Mouse (Mus musculus) intestine, embryonic 16.5 days (tissue): ENCODE measurements around the gene Plcxd2. TPM values are rescaled to one million over a fixed set of nuclear protein-coding genes. Genes with fewer than 3 reads are reported as not detected.

Experiments
- ATAC-seq: fragments of 200-750 bp; cut with Nextera tagmentation; 2 replicates; pipeline ENCODE4 v1.8.0; 2017; ENCODE audit warnings: moderate TSS enrichment, moderate library complexity
- H3K27ac ChIP-seq: fragments of 300-500 bp; sonication (generic); 2 replicates; pipeline ENCODE4 v1.5.1; 2014; ENCODE audit warnings: mild to moderate bottlenecking, low read length
- H3K27me3 ChIP-seq: fragments of 300-500 bp; sonication (generic); replicated peaks from 2 replicates; pipeline ENCODE4 v1.6.1; 2014; ENCODE audit warnings: low read length, control low read depth, mixed read lengths; ENCODE audit not compliant: control insufficient read depth, insufficient read depth
- H3K36me3 ChIP-seq: fragments of 300-500 bp; sonication (generic); 2 replicates; pipeline ENCODE4 v1.6.1; 2014; ENCODE audit warnings: low read length, control low read depth; ENCODE audit not compliant: control insufficient read depth, insufficient read depth
- H3K4me1 ChIP-seq: fragments of 300-500 bp; sonication (generic); 2 replicates; pipeline ENCODE4 v1.6.1; 2014; ENCODE audit warnings: low read length, control low read depth, mixed read lengths; ENCODE audit not compliant: control insufficient read depth, insufficient read depth
- H3K4me2 ChIP-seq: fragments of 300-500 bp; sonication (generic); 2 replicates; pipeline ENCODE4 v1.6.1; 2014; ENCODE audit warnings: low read depth, low read length, control low read depth
- H3K4me3 ChIP-seq: fragments of 300-500 bp; sonication (generic); 2 replicates; pipeline ENCODE4 v1.5.1; 2014; ENCODE audit warnings: mild to moderate bottlenecking, low read length
- H3K9ac ChIP-seq: fragments of 300-500 bp; sonication (generic); 2 replicates; pipeline ENCODE4 v1.6.1; 2014; ENCODE audit warnings: low read depth, low read length
- H3K9me3 ChIP-seq: fragments of 300-500 bp; sonication (generic); 2 replicates; pipeline ENCODE4 v1.6.1; 2016; ENCODE audit warnings: low read length, control low read depth; ENCODE audit not compliant: control insufficient read depth
- WGBS: fragments of 180-500 bp; shearing (Covaris S2); extraction: QIAGEN DNeasy Blood & Tissue Kit; methylation state at CpG from one replicate; pipeline ENCODE4 v1.1.7; 2014; 5-methylcytosine and 5-hydroxymethylcytosine counted together
- polyA plus RNA-seq: library from polyadenylated mRNA; unstranded; fragments of >200 nt; fragmentation: Nextera tagmentation; extraction: Ambion mirVana; gene quantifications from 2 replicates; pipeline ENCODE4 v1.2.1, GENCODE M21; 2015

Gene Plcxd2
- polyA plus RNA-seq, 1 experiment from 2014 or later = 2.1 TPM

- no peak overlapping the region for H3K27ac ChIP-seq
- ATAC-seq = peak; percentile 64; the same call in 1 of the 2 replicates
- WGBS = 76% methylated on average over 3 of the region's 3 CpGs
These were observed 74.0 kb downstream of the Plcxd2 start for GRCm38 (mm10) chr16:45935956-45936483.

GRCm38 (mm10) chr16:45934721-45935407 is 75.2 kb downstream of the Plcxd2 start:
- H3K36me3 ChIP-seq = no peaks in the 10 kb centered on the region
- 0 out of 2 replicates have a peak, but pooled peaks cover 6% of the 10 kb centered on the region for H3K4me1 ChIP-seq
- H3K4me2 ChIP-seq = no peak overlapping the region
- H3K27me3 ChIP-seq = no peaks in the 10 kb centered on the region
- H3K27ac ChIP-seq = no peak overlapping the region
- 40% methylated on average over 2 of the region's 2 CpGs for WGBS
- H3K4me3 ChIP-seq = no peak overlapping the region
- H3K9ac ChIP-seq = no peak overlapping the region
- 0 out of 2 replicates have a peak, but pooled peaks cover 2% of the 10 kb centered on the region for H3K9me3 ChIP-seq
- no peak for ATAC-seq

More at GRCm38 (mm10) chr16:45935956-45936483, 74.0 kb downstream of the Plcxd2 start:
- Histone ChIP-seq H3K27me3 (no peaks in the 10 kb centered on the region), H3K9ac (no peak overlapping the region), H3K4me2 (no peak overlapping the region), H3K4me1 (0 out of 2 replicates have a peak, but pooled peaks cover 4% of the 10 kb centered on the region), H3K36me3 (no peaks in the 10 kb centered on the region), H3K9me3 (0 out of 2 replicates have a peak, but pooled peaks cover 2% of the 10 kb centered on the region), H3K4me3 (no peak overlapping the region)

DNA sequence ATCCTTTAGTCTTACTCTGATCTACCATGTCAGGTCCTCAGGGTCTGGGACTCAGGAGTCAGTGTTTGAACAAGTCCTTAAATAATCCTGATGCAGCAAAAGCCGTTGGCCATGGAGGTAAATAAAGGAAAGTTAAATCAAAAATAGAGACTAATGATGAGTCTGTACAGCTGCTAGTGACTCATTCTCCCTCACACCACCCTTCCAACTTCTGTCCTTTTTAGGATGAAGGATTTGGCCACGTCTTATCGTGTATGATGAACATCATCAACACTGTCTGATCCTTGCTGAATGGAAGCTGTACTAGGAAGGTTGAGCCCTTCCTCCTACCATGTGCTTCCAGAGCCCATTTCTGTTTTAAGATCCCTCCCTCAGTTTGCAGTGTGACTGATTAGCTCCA is 79.7 kb downstream of the Plcxd2 start:
- Histone ChIP-seq H3K4me1 (peaks cover 16% of the 10 kb centered on the region), H3K9me3 (no peaks in the 10 kb centered on the region), H3K9ac (no peak overlapping the region), H3K27ac (no peak overlapping the region), H3K4me3 (no peak overlapping the region), H3K27me3 (no peaks in the 10 kb centered on the region), H3K36me3 (no peaks in the 10 kb centered on the region), H3K4me2 (no peak overlapping the region)
- ATAC-seq = no peak
- WGBS = 68% methylated on average over 3 of the region's 3 CpGs

DNA sequence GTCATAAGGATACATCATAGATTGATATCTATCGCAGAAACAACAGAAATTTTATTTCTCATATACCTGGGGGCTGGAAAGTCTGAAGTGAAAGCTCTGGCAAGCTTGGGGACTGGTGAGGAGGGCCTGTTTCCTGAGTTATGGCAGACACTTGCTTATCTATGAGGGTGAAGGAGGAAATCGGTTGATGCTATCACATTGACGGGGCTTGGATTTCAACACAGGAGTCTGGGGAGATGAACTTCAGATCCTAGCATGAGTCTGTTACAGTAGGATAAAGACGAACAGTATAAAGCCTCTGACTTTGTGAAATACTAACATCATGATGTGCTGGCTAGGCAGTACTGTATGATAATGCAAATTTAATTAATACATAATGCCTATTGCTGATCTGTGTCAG is 81.9 kb downstream of the Plcxd2 start:
- Histone ChIP-seq H3K27me3 (no peaks in the 10 kb centered on the region), H3K4me2 (no peak overlapping the region), H3K36me3 (no peaks in the 10 kb centered on the region), H3K27ac (no peak overlapping the region), H3K4me3 (no peak overlapping the region), H3K9ac (no peak overlapping the region), H3K9me3 (no peaks in the 10 kb centered on the region), H3K4me1 (peaks cover 29% of the 10 kb centered on the region)
- no peak for ATAC-seq
- 45% methylated on average over 4 of the region's 4 CpGs for WGBS

DNA sequence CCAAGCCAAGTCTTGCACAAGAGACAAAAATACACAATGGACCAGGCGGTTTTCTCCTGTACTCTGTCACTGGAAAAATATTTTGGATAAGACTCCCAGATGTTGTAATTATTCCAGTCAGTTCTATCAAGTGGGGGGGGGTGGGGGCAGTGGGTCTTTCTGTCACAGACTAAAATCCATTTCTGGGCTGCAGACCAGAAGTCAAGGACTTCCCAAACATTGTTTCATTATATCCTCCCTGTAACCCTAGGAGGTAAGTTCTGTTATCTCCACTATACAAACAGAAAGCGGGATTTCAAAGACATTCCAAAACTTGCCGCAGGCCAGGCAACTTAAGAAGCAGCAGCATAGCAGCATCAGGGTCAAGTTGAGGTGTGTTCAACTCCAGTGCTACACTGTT is 82.4 kb downstream of the Plcxd2 start:
- no peak overlapping the region for H3K4me3 ChIP-seq
- no peaks in the 10 kb centered on the region for H3K27me3 ChIP-seq
- ATAC-seq = peak; percentile 45
- no peak overlapping the region for H3K4me2 ChIP-seq
- no peaks in the 10 kb centered on the region for H3K36me3 ChIP-seq
- H3K27ac ChIP-seq = no peak overlapping the region
- H3K4me1 ChIP-seq = peaks cover 29% of the 10 kb centered on the region
- 17% methylated on average over 3 of the region's 3 CpGs for WGBS
- no peak overlapping the region for H3K9ac ChIP-seq
- H3K9me3 ChIP-seq = no peaks in the 10 kb centered on the region

DNA sequence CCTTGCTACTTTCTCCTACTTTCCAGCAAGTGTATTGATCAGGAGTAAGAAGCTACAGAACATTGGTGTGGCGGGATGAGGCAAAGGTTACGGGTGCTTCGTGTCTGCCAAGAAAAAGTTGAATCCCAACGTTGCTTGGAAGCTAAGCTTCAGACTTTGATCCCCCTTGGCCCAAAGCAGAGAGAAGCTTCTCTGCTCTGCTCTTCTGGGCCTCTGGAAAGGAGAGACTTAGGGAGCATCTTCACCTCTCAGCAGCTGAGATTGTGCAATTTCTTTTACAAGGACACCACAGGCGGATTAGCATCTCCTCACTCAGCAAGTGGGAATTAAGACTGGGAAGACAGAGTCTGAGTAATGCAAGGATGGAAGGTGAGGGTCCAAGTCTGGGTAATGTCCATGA is 83.1 kb downstream of the Plcxd2 start:
- H3K9ac ChIP-seq = no peak overlapping the region
- no peak overlapping the region for H3K27ac ChIP-seq
- no peaks in the 10 kb centered on the region for H3K9me3 ChIP-seq
- no peaks in the 10 kb centered on the region for H3K36me3 ChIP-seq
- H3K4me3 ChIP-seq = no peak overlapping the region
- ATAC-seq = no peak
- H3K27me3 ChIP-seq = no peaks in the 10 kb centered on the region
- WGBS = 78% methylated on average over 5 of the region's 5 CpGs
- H3K4me2 ChIP-seq = no peak overlapping the region
- peaks cover 30% of the 10 kb centered on the region for H3K4me1 ChIP-seq

DNA sequence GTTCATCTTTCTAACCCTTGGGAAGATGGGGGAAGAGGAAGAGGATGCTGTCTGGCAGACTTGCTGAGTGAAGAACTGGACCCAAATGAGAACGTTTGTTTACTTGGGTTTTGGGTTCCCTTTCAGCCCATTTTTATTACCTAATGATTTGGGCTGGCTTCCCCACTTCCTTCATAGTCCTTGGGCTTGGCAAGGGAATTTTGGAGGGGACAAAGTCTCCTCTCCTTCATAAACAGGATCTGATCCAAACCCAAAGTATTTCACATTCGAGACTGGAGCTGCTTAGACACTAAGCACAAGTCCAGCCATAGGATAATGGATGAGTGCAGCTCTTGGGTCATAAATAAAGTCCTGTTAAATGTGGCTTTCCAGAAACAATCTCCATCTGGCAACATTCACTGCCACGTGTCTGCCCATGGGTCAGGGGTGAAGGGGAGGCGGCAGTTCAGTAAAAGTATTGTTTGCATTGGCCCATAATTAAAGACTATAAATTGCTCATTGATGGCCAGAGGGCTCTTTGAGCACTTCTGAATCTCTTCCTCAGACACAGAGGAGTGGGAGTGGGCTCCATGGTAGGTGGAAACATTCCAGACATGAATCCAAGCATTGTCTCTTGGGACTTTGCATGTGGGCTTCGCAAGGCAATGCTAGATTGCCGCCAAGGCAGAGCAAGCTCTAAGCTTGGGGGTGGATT is 86.1 kb downstream of the Plcxd2 start:
- Histone ChIP-seq H3K36me3 (no peaks in the 10 kb centered on the region), H3K9ac (no peak overlapping the region), H3K9me3 (no peaks in the 10 kb centered on the region), H3K27ac (no peak overlapping the region; the same call in 1 of the 2 replicates), H3K4me1 (peaks cover 30% of the 10 kb centered on the region), H3K4me3 (no peak overlapping the region), H3K27me3 (no peaks in the 10 kb centered on the region), H3K4me2 (no peak overlapping the region)
- peak; percentile 37; the same call in 1 of the 2 replicates for ATAC-seq
- 45% methylated on average over 6 of the region's 6 CpGs for WGBS

DNA sequence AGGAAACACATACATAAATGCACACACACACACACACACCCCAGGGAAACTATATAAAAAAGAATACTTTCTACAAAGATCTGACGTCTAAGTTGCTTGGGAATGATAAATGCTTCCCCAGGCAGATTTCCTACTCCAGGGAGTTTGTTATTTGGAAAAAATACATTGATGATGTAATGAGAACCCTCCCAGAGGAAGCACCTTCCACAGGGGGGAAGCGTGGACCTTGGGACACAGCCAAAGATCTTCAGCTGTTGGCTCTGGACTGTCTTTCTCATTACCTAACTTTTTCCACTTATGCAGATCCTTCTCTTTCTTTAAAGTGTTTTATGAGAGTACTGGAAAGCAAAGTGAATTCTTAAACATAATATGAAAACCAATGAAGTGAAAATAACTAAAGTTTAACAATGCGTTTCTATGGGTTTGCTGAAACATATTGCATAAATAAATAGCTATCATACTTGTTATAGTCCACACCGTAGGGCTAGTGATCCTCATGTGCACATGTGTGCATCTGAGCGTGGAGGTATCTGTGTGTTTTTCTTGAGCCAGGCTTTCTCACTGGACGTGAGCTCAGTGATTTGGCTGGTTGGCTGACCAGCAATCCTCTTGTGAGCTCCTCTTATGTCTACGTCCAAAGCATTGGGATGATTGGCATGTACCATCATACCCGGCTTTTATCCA is 87.3 kb downstream of the Plcxd2 start:
- peak; percentile 32; the same call in 1 of the 2 replicates for ATAC-seq
- H3K9me3 ChIP-seq = no peaks in the 10 kb centered on the region
- no peak overlapping the region for H3K4me3 ChIP-seq
- no peak overlapping the region for H3K27ac ChIP-seq
- H3K9ac ChIP-seq = no peak overlapping the region
- no peaks in the 10 kb centered on the region for H3K27me3 ChIP-seq
- H3K4me2 ChIP-seq = no peak overlapping the region
- 62% methylated on average over 8 of the region's 8 CpGs for WGBS
- no peaks in the 10 kb centered on the region for H3K36me3 ChIP-seq
- peaks cover 25% of the 10 kb centered on the region for H3K4me1 ChIP-seq

GRCm38 (mm10) chr16:45919572-45919971 is 90.4 kb downstream of the Plcxd2 start:
- WGBS = 76% methylated on average over 8 of the region's 8 CpGs
- Histone ChIP-seq H3K27me3 (no peaks in the 10 kb centered on the region), H3K9ac (no peak overlapping the region), H3K27ac (no peak overlapping the region), H3K4me3 (no peak overlapping the region), H3K9me3 (no peaks in the 10 kb centered on the region), H3K4me2 (no peak overlapping the region), H3K36me3 (no peaks in the 10 kb centered on the region), H3K4me1 (peaks cover 16% of the 10 kb centered on the region)
- no peak for ATAC-seq
